16 mouse cellular contexts compared by ENCODE assay signal in the genomic region with DNA sequence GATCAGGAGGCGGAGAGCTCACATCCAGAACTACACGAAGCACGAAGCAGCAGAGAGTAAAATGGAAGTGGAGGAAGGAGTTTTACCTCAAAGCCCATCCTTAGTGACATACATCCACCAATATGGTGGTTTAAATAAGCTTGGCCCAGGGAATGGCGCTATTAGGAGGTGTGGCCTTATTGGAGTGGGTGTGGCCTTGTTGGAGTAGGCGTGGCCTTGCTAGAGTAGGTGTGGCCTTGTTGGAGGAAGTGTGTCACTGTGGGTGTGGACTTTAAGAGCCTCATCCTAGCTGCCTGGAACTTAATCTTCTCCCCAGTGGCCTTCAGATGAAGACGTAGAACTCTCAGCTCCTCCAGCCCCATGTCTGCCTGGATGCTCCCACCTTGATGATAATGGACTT.
"Had no signal": no experiment of that assay in that cellular context is flagged by ENCODE, and none has a peak within 500 bp of the region (broad histone marks: within the 10 kb centered on the region; RNA-seq: fewer than 3 reads in every experiment).

No protein-coding gene starts in this region.

- H3K4me1 ChIP-seq: liver, embryonic 13.5 days had no signal

- H3K4me3 ChIP-seq: layer of hippocampus, adult 2 months; limb, embryonic 10.5 days; limb, embryonic 13.5 days; liver, embryonic 13.5 days; stomach, embryonic 15.5 days had no signal

- H3K27ac ChIP-seq: kidney, postnatal 0 days; layer of hippocampus, adult 2 months; limb, embryonic 10.5 days; limb, embryonic 13.5 days; liver, embryonic 13.5 days; stomach, embryonic 15.5 days had no signal

- H3K27me3 ChIP-seq: limb, embryonic 13.5 days; liver, embryonic 13.5 days; stomach, embryonic 15.5 days had no signal

- H3K9me3 ChIP-seq: limb, embryonic 10.5 days; liver, embryonic 13.5 days; stomach, embryonic 15.5 days had no signal

- H3K36me3 ChIP-seq: limb, embryonic 10.5 days; limb, embryonic 13.5 days; liver, embryonic 13.5 days; stomach, embryonic 15.5 days had no signal

- DNase-seq: kidney, postnatal 25 days; layer of hippocampus, adult 9-11 months; liver, embryonic 13.5 days; lung, adult 2 months; lung, postnatal 14 days; lung, postnatal 4 days; midbrain, embryonic 14.5 days; right cerebral cortex, postnatal 4 days; thymus, adult 2 months; thymus, postnatal 14 days; thymus, postnatal 4 days had no signal
